Mouse (Mus musculus): Measurements from ENCODE around the gene Usp18.

GRCm38 (mm10) chr6:121303466-121304220 lies 57.9 kb downstream of the Usp18 start:
- TF ChIP-seq POLR2A (IDR thresholded peaks at IDR 0.05; ENCODE audit: extremely low read depth, insufficient read depth, low read length) (no peak), CTCF (IDR thresholded peaks at IDR 0.05; ENCODE audit: extremely low read depth, insufficient read depth, low read length) (no peak)

Measured in cortical plate, adult 2 months (tissue).